Mouse (Mus musculus) forebrain, embryonic 11.5 days (tissue): ENCODE data around the gene Nup35. TPM values are rescaled to one million over a fixed set of nuclear protein-coding genes. Genes with fewer than 3 reads are reported as not detected.

Source experiments
- ATAC-seq: fragments of 200-750 bp; cut with Nextera tagmentation; replicated peaks from 2 replicates; pipeline ENCODE4 v1.8.0; 2017; ENCODE audit warnings: moderate TSS enrichment; ENCODE audit not compliant: low FRiP score
- DNase-seq: peaks from one replicate; pipeline ENCODE4 v3.0.0-alpha.2; 2017; ENCODE audit warnings: low spot score
- H3K27ac ChIP-seq: fragments of 300-500 bp; sonication (generic); 2 replicates; pipeline ENCODE4 v1.5.1; 2014; ENCODE audit warnings: low read depth, low read length
- H3K27me3 ChIP-seq: fragments of 300-500 bp; sonication (generic); 2 replicates; pipeline ENCODE4 v1.6.1; 2014; ENCODE audit warnings: mild to moderate bottlenecking, low read length, mixed read lengths; ENCODE audit not compliant: control insufficient read depth, insufficient read depth
- H3K36me3 ChIP-seq: fragments of 300-500 bp; sonication (generic); 2 replicates; pipeline ENCODE4 v1.6.1; 2014; ENCODE audit warnings: mild to moderate bottlenecking, low read length, moderate library complexity, mixed read lengths; ENCODE audit not compliant: control insufficient read depth, insufficient read depth
- H3K4me1 ChIP-seq: fragments of 300-500 bp; sonication (generic); replicated peaks from 2 replicates; pipeline ENCODE4 v1.6.1; 2014; ENCODE audit warnings: low read length, mixed read lengths; ENCODE audit not compliant: control insufficient read depth, insufficient read depth
- H3K4me2 ChIP-seq: fragments of 300-500 bp; sonication (generic); 2 replicates; pipeline ENCODE4 v1.6.1; 2014; ENCODE audit warnings: low read depth, mild to moderate bottlenecking, low read length, moderate library complexity, mixed read lengths; ENCODE audit not compliant: severe bottlenecking
- H3K4me3 ChIP-seq: fragments of 300-500 bp; sonication (generic); 2 replicates; pipeline ENCODE4 v1.5.1; 2014; ENCODE audit warnings: low read depth, low read length
- H3K9ac ChIP-seq: fragments of 300-500 bp; sonication (generic); 2 replicates; pipeline ENCODE4 v1.6.1; 2014; ENCODE audit warnings: low read length
- H3K9me3 ChIP-seq: fragments of 300-500 bp; sonication (generic); 2 replicates; pipeline ENCODE4 v1.6.1; 2016; ENCODE audit warnings: low read length, mixed read lengths; ENCODE audit not compliant: control insufficient read depth
- WGBS: fragments of 180-500 bp; shearing (Covaris S2); extraction: QIAGEN DNeasy Blood & Tissue Kit; methylation state at CpG from one replicate; pipeline ENCODE4 v1.1.7; 2014; 5-methylcytosine and 5-hydroxymethylcytosine counted together
- polyA plus RNA-seq: library from polyadenylated mRNA; unstranded; fragments of >200 nt; fragmentation: Nextera tagmentation; extraction: Ambion mirVana; gene quantifications from 2 replicates; pipeline ENCODE4 v1.2.1, GENCODE M21; 2014

Nup35 gene
- 64.5 and 66.4 TPM in 2 replicates for polyA plus RNA-seq

DNA sequence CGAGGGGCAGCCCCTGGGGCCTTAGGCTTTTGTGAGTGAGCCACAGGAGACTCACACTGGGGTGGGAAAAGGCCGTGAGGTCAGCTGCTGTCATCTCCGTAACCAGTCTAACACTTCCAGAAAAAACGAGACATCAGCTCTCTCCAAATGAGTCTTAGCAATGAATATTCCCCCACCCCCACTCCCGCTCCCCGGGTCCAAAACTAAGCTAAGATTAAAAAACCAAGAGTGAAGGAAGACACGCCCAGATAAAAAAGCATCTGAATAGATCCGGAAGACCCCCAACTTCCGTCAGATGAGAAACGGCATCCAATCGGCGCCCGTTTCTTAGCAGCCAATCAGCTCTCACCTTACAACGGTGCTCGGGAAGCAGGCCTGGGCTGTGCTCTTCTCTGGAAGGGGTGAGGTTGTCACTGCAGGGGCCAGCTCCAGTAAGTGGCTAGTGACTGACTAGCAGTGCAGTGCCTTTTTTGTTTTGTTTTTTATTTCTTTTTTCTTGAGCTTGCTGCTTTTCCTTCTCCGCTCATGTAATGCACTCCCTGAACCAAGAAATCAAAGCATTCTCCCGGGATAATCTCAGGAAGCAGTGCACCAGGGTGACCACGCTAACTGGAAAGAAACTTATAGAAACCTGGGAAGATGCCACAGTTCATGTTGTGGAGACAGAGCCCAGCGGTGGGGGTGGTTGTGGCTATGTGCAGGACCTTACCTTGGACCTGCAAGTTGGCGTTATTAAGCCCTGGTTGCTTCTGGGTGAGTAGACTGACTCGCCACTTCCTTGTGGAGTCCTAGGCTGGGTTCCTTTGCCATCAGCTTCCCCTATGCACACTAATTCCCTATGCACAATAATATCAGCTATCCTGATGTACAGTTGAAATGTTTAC is at the start of gene Nup35, which contains the start of gene Dusp19:
Gene Nup35, plus strand, starts transcription at position 383 of the 884 bp plus-strand sequence.
Gene Dusp19, plus strand, starts transcription at position 192 of the 884 bp plus-strand sequence.
- H3K27ac ChIP-seq: no peak within 1 kb of the TSS
- WGBS: 2% methylated on average over 21 of the region's 21 CpGs
- no peaks in the 10 kb centered on the region for H3K27me3 ChIP-seq
- peak; percentile 91 for DNase-seq
- H3K4me2 ChIP-seq: peak within 1 kb of the TSS; percentile 83
- no peaks in the 10 kb centered on the region for H3K36me3 ChIP-seq
- peak within 1 kb of the TSS; percentile 72 for H3K9ac ChIP-seq
- H3K4me3 ChIP-seq: peak within 1 kb of the TSS; percentile 48
- peak; percentile 100 for ATAC-seq
- H3K9me3 ChIP-seq: no peaks in the 10 kb centered on the region
- 0 out of 2 replicates have a peak, but pooled peaks cover 2% of the 10 kb centered on the region for H3K4me1 ChIP-seq

DNA sequence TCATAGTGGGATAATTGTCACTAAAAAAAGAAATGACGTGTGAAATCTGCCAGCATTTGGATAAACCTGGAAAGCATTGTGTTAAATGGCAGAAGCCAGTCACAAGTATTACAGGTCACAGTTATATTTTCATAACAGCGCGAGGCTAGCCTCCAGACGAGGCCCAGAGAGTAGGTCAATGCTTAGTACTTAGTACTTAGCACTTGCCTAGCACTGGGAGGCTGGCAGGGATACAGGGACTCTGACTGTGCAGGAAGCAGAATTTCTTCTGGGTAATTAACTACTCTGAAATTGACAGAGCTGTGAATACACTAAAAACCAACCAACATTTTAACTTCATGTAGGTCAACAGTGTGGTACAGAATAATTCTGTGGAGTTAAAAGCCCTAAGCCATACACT is 49.6 kb upstream of the Nup35 start:
- H3K9ac ChIP-seq: no peak overlapping the region
- ATAC-seq: no peak

DNA sequence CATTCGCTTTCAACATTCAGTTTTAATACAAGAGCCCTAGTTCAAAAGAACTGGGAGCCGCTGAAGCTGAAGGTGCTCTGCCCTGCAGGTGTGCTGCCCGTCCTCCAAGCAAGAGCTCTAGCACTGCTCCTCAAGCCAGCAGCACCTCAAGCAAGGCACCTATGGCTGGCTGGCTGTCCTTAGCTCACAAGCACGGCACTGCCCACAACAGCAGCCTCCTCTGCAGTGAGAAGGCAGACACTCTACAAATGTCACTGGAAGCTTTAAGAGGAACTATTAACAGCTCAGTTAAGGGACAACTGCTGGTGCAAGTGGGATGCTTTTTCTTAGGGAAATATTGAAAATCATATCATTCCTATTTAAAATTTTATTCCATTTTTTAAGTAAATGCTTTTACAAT is 46.4 kb upstream of the Nup35 start:
- ATAC-seq: no peak
- no peak for DNase-seq
- Histone ChIP-seq H3K9me3 (no peaks in the 10 kb centered on the region), H3K9ac (no peak overlapping the region), H3K36me3 (no peaks in the 10 kb centered on the region), H3K4me3 (no peak overlapping the region), H3K4me2 (no peak overlapping the region), H3K27me3 (no peaks in the 10 kb centered on the region), H3K27ac (no peak overlapping the region), H3K4me1 (no peaks in the 10 kb centered on the region)
- WGBS: 77% methylated on average over 4 of the region's 4 CpGs

More for the DNA sequence above, 49.6 kb upstream of the Nup35 start:
- Histone ChIP-seq H3K4me2 (no peak overlapping the region), H3K4me1 (no peaks in the 10 kb centered on the region), H3K9me3 (no peaks in the 10 kb centered on the region), H3K27me3 (no peaks in the 10 kb centered on the region), H3K27ac (no peak overlapping the region), H3K4me3 (no peak overlapping the region), H3K36me3 (no peaks in the 10 kb centered on the region)
- 90% methylated on average over 4 of the region's 4 CpGs for WGBS
- DNase-seq: no peak

DNA sequence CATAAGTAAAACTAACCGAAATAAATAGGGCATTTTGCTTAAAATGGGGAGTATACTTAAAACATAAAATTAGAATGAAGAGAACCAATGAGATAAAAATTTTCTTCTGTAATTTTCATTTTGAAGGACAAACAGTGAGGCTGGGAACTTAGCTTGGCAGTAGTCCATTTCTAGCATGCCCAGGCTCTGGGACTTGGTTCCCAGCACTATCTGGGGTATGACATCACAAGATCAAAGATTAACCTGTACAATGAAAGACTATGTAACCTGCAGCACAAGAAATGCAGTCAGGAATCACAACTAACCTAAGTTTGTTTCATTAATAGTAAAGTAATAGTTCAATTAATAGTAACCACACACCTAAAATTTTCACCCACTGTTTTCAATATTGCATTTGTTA is 39.8 kb upstream of the Nup35 start:
- 93% methylated on average over 1 of the region's 1 CpGs for WGBS
- Histone ChIP-seq H3K4me2 (no peak overlapping the region), H3K36me3 (no peaks in the 10 kb centered on the region), H3K9me3 (no peaks in the 10 kb centered on the region), H3K27ac (no peak overlapping the region), H3K27me3 (no peaks in the 10 kb centered on the region), H3K9ac (no peak overlapping the region), H3K4me3 (no peak overlapping the region), H3K4me1 (peaks cover 3% of the 10 kb centered on the region; the same call in 1 of the 2 replicates)
- ATAC-seq (no peak), DNase-seq (no peak)

DNA sequence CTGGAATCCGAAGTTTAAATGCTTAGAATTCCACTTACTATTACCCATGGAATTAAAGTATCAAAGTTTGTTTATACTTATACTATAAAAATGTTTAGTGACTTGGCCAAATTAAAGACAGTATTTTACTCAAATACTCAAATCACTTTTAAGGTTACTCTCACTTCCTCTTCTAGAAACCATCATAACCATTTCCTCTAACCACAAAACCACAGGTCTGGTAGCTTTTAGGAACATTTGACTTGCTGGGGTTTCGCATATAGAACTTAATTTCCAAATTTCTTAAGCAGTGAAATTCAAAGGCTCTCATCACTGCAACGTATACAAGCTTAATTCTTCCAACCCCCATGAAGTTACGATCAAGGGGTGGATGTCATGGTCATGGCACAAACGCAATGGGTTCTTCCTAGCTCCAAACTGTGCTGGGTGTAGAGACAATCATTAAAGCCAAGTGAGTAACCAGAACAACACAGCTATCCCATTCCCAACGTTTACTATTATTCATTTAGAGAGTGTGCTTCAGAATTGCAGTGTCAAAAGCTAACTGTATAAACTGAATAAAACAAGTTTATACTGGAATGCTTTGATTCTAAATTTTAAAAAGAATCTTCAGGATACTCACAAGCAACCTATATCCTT is 37.7 kb upstream of the Nup35 start:
- H3K36me3 ChIP-seq: no peaks in the 10 kb centered on the region
- no peak for ATAC-seq
- H3K27me3 ChIP-seq: no peaks in the 10 kb centered on the region
- H3K9me3 ChIP-seq: no peaks in the 10 kb centered on the region
- peak overlapping the region; percentile 46; the same call in 1 of the 2 replicates for H3K4me2 ChIP-seq
- no peak overlapping the region for H3K9ac ChIP-seq
- peak overlapping the region; percentile 87 for H3K4me3 ChIP-seq
- H3K27ac ChIP-seq: no peak overlapping the region
- DNase-seq: no peak
- peaks cover 3% of the 10 kb centered on the region; the same call in 1 of the 2 replicates for H3K4me1 ChIP-seq
- 56% methylated on average over 6 of the region's 6 CpGs for WGBS

DNA sequence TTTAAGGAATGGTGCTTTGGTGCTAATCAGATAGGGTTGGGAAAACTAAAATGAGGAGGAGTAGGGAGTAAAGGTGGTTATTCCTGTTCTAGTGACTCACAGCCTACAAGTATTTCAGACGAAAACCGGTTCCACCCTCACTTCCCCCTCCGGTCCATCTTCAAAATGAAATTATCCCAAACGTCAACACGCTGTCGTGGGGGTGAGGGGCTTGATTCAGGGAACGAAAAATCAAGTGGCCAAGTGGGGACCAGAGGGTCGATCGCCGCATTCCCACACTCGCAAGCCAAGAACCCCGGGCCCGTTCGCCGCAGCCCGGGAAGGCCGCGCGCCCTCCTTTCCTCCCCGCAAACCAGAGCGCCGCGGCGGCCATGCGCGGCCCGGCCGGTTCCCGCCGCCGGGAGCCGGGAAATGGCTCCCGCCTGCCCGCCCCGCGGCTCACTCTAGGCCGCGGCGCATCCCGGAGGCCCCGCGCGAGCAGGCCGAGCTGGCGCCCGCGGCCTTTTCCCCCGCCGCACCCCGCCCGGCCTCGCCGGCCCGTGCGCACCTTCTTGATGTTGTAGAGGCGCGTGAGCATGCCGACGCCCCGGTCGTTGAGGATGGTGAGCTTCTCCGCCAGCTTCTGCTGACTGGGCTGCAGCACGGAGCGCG is 36.6 kb upstream of the Nup35 start:
- under 1% methylated on average over 65 of the region's 65 CpGs for whole genome bisulfite sequencing
- DNase-seq (no peak), ATAC-seq (peak; percentile 72)
- Histone ChIP-seq H3K36me3 (no peaks in the 10 kb centered on the region), H3K27me3 (no peaks in the 10 kb centered on the region), H3K9me3 (no peaks in the 10 kb centered on the region), H3K9ac (peak overlapping the region; percentile 98), H3K4me3 (peak overlapping the region; percentile 87), H3K4me2 (peak overlapping the region; percentile 83), H3K4me1 (peaks cover 3% of the 10 kb centered on the region; the same call in 1 of the 2 replicates), H3K27ac (peak overlapping the region; percentile 93)

DNA sequence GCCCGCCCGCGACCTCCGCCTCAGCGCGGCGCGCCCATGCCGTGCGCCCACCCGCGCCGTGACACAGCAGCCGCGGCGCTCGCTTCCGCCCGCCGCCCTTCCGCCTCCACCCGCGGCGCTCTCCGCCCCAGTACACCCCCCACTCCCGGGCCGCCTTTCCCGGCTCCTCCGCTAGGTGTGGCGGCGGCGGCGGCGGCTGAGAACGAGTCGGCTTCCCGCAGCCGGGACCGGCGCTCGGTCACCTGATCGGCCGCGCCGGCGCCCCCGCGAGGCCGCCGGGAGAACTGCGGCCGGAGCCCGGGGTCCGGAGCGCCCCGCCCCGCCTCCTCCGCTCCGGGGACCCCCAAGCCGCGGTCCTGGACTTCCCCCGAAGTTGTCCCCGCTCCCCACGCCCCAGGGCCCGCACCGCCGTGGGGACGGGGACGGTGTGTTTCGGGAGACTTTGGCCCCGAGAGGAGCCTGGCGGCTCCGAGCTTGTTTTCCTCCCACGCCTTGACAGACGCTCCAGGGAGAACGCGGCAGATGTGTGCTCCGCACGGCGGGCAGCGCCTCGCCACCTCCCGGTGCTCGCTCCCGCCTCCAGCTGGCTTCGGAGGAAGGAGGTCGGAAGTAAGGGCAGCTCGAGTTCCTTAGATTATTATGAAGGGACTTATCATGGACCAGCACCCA is 35.9 kb upstream of the Nup35 start, which contains the start of gene Nckap1:
Gene Nckap1, minus strand, starts transcription at position 338 of the 669 bp plus-strand sequence.
- Histone ChIP-seq H3K4me3 (peak within 1 kb of the TSS; percentile 87), H3K4me1 (peaks cover 3% of the 10 kb centered on the region; the same call in 1 of the 2 replicates), H3K27me3 (no peaks in the 10 kb centered on the region), H3K9me3 (no peaks in the 10 kb centered on the region), H3K27ac (peak within 1 kb of the TSS; percentile 93), H3K9ac (peak within 1 kb of the TSS; percentile 98), H3K36me3 (no peaks in the 10 kb centered on the region), H3K4me2 (peak within 1 kb of the TSS; percentile 83)
- DNase-seq: peak; percentile 95
- peak; percentile 96 for ATAC-seq
- WGBS: under 1% methylated on average over 78 of the region's 88 CpGs

DNA sequence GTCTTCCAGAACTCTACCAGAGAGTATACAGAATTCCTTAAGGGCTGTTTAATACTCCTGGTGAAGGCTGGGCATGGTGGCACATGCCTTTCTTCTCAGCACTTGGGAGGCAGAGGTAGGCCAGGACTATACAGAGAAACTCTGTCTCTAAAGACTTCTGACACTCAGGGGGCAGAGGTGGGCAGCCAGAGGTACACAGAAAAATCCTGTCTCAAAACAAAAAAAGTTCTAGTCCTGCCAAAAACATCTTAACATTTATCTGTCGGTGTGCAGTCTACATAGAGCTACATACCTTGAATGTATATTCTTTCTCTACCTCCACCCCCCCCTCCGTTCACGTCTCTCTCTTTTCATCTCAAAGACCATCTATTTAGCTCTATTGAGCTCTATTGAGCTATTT is 34.7 kb upstream of the Nup35 start:
- Histone ChIP-seq H3K4me3 (no peak overlapping the region), H3K9me3 (no peaks in the 10 kb centered on the region), H3K9ac (no peak overlapping the region), H3K27ac (no peak overlapping the region), H3K4me2 (no peak overlapping the region), H3K36me3 (no peaks in the 10 kb centered on the region), H3K4me1 (peaks cover 3% of the 10 kb centered on the region; the same call in 1 of the 2 replicates), H3K27me3 (no peaks in the 10 kb centered on the region)
- no peak for DNase-seq
- 74% methylated on average over 3 of the region's 3 CpGs for WGBS
- ATAC-seq: no peak
